Mouse (Mus musculus): Measurements from ENCODE around the gene Nkx2-2.

DNA sequence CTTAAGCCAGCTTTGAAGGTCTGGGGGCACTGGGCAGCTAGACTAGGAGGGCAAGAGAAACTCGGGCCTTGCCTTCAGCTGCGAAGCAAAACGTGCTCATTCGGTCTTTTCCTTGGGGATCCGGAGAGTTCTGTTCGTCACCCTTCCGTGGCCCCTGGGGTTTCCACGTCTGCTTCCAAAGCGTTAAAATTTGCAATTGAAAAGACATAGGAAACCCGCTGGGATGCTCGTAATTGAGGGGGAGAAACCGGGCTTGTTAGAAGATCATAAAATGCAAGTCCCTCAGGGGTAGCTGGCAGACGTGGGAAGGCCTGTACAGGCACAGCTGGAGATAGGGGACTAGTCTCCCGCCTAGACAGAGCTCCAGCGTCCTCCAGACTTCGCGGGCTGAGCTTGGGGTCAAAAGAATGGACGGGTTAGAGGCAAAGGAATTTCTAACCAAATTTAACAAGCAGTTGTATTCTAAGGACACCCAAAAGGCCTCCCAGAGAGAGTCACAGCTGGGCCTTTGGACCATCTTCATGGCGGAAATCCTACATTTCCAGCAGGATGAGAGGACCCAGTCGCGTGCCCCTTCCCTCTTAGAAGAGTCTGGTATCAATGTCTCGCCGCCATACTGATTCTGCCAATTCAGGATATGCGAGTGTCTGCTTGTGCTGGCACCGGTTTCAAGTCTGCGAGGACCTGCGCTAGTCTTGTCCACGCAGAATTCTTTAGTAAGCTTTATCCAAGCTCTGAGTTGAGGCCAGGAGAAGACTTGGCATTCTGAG is 4.3 kb downstream of the Nkx2-2 start:
- TF ChIP-seq CTCF (IDR thresholded peaks at IDR 0.05; ENCODE audit: borderline replicate concordance, insufficient read depth, low read length) (no peak), POLR2A (IDR thresholded peaks at IDR 0.05; ENCODE audit: low read depth, low read length) (no peak)
